Mouse (Mus musculus) hindbrain, embryonic 12.5 days (tissue): Measurements from ENCODE around the gene Col6a4. TPM values are rescaled to one million over a fixed set of nuclear protein-coding genes. Genes with fewer than 3 reads are reported as not detected.

Experiments
- ATAC-seq: fragments of 200-750 bp; cut with Nextera tagmentation; 2 replicates; pipeline ENCODE4 v1.8.0; 2017; ENCODE audit warnings: moderate TSS enrichment; ENCODE audit not compliant: low FRiP score
- H3K27ac ChIP-seq: fragments of 300-500 bp; sonication (generic); 2 replicates; pipeline ENCODE4 v1.5.1; 2016; ENCODE audit warnings: mild to moderate bottlenecking
- H3K27me3 ChIP-seq: fragments of 300-500 bp; sonication (generic); 2 replicates; pipeline ENCODE4 v1.6.1; 2016; ENCODE audit warnings: mild to moderate bottlenecking
- H3K36me3 ChIP-seq: fragments of 300-500 bp; sonication (generic); 2 replicates; pipeline ENCODE4 v1.6.1; 2016; ENCODE audit warnings: mild to moderate bottlenecking
- H3K4me1 ChIP-seq: fragments of 300-500 bp; sonication (generic); 2 replicates; pipeline ENCODE4 v1.6.1; 2016
- H3K4me2 ChIP-seq: fragments of 300-500 bp; sonication (generic); replicated peaks from 2 replicates; pipeline ENCODE4 v1.6.1; 2016; ENCODE audit warnings: mild to moderate bottlenecking
- H3K4me3 ChIP-seq: fragments of 300-500 bp; sonication (generic); 2 replicates; pipeline ENCODE4 v1.5.1; 2016; ENCODE audit warnings: mild to moderate bottlenecking
- H3K9ac ChIP-seq: fragments of 300-500 bp; sonication (generic); 2 replicates; pipeline ENCODE4 v1.6.1; 2016; ENCODE audit warnings: mild to moderate bottlenecking, moderate library complexity
- H3K9me3 ChIP-seq: fragments of 300-500 bp; sonication (generic); replicated peaks from 2 replicates; pipeline ENCODE4 v1.6.1; 2016; ENCODE audit warnings: mild to moderate bottlenecking
- whole genome bisulfite sequencing: fragments of 180-500 bp; shearing (Covaris S2); methylation state at CpG from one replicate; pipeline ENCODE4 v1.1.7; 2016; 5-methylcytosine and 5-hydroxymethylcytosine counted together
- polyA plus RNA-seq: library from polyadenylated mRNA; unstranded; fragments of >200 nt; fragmentation: Nextera tagmentation; extraction: Ambion mirVana; gene quantifications from 2 replicates; pipeline ENCODE4 v1.2.1, GENCODE M21; 2016

The Col6a4 gene
- polyA plus RNA-seq, 1 experiment from 2014 or later = 0.37 TPM

GRCm38 (mm10) chr9:105984931-105985519 lies 111.6 kb downstream of the Col6a4 start:
- H3K9me3 ChIP-seq = no peaks in the 10 kb centered on the region
- 0 out of 2 replicates have a peak overlapping the region, but pooled peaks have one; percentile 3 for H3K4me3 ChIP-seq
- peaks cover 8% of the 10 kb centered on the region for H3K4me1 ChIP-seq
- peak overlapping the region; percentile 43; the same call in 1 of the 2 replicates for H3K9ac ChIP-seq
- no peaks in the 10 kb centered on the region for H3K27me3 ChIP-seq
- peak; percentile 66 for ATAC-seq
- H3K4me2 ChIP-seq = peak overlapping the region; percentile 43
- WGBS = 17% methylated on average over 10 of the region's 10 CpGs
- no peaks in the 10 kb centered on the region for H3K36me3 ChIP-seq
- H3K27ac ChIP-seq = peak overlapping the region; percentile 41; the same call in 1 of the 2 replicates

- Histone ChIP-seq H3K4me1 (no peaks in the 10 kb centered on the region), H3K27ac (no peak overlapping the region), H3K36me3 (no peaks in the 10 kb centered on the region), H3K4me3 (no peak overlapping the region), H3K9ac (no peak overlapping the region), H3K27me3 (0 out of 2 replicates have a peak, but pooled peaks cover 6% of the 10 kb centered on the region), H3K4me2 (no peak overlapping the region), H3K9me3 (no peaks in the 10 kb centered on the region)
- WGBS = 89% methylated on average over 8 of the region's 8 CpGs
- no peak for ATAC-seq
Measured at GRCm38 (mm10) chr9:105978479-105978878, 118.1 kb downstream of the Col6a4 start.

GRCm38 (mm10) chr9:105976871-105977270 lies 119.7 kb downstream of the Col6a4 start:
- H3K27ac ChIP-seq = no peak overlapping the region
- no peaks in the 10 kb centered on the region for H3K4me1 ChIP-seq
- H3K9me3 ChIP-seq = no peaks in the 10 kb centered on the region
- no peaks in the 10 kb centered on the region for H3K36me3 ChIP-seq
- no peak overlapping the region for H3K4me3 ChIP-seq
- H3K9ac ChIP-seq = no peak overlapping the region
- ATAC-seq = no peak
- 22% methylated on average over 13 of the region's 13 CpGs for WGBS
- 0 out of 2 replicates have a peak, but pooled peaks cover 6% of the 10 kb centered on the region for H3K27me3 ChIP-seq
- H3K4me2 ChIP-seq = no peak overlapping the region

DNA sequence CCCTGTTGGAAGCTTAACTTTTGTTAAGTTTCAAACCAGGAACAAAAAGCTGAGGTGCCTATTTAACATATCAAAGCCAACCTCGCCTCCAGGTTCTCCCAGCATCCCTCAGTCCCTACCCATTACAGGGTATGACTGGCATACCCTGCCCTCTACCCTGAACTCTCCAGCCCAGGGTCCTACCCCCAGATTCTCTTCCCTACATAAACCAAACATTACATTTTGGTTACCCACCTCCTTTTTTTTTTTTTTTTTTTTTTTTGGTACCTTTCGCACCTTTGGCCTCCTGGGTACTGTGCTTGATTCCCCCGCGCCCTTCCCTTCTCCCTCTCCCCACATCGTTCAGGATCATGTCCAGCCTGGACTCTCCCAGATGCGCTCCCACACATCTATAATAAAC lies 120.3 kb downstream of the Col6a4 start:
- H3K9ac ChIP-seq = no peak overlapping the region
- H3K4me3 ChIP-seq = no peak overlapping the region
- 44% methylated on average over 6 of the region's 6 CpGs for WGBS
- ATAC-seq = no peak
- no peak overlapping the region for H3K27ac ChIP-seq
- no peak overlapping the region for H3K4me2 ChIP-seq
- H3K4me1 ChIP-seq = no peaks in the 10 kb centered on the region
- H3K36me3 ChIP-seq = no peaks in the 10 kb centered on the region
- H3K27me3 ChIP-seq = 0 out of 2 replicates have a peak, but pooled peaks cover 6% of the 10 kb centered on the region
- no peaks in the 10 kb centered on the region for H3K9me3 ChIP-seq

DNA sequence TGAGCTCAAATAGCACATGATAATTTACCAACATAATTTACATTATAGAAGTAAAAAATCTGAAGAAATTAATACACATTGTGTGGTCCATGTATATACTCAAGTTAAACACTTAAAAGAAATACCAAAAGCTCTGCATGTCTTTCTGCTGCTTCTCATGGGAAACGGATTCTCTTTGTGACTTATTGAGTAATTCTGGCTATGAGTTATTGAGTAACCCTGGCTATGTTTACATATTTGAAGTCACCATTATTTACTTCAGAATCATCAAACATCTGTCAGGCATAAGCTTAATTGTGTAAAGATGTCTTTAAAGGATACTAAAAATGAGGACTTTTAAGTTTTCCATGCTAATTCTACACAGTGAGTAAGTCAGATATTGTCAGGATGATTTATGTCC lies 122.8 kb downstream of the Col6a4 start:
- WGBS = 88% methylated on average over 1 of the region's 1 CpGs

DNA sequence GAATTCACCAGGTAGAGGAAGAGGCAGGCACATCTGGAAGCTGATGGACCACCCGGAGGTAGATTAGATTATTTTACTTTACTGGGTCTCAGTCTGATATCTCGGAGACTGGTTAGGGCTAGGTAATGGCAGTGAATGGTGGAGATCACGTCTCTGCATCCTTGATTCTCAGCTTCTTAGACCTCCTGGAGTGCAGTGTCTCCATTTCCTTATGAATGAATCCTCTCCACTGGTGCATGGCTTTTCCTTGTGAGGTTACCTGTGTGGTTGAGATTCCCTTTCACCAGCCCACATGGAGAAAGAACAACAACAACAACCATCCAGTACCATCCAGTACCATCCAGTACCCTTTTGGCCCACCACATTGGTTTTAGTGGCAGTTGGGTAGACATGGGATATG lies 124.6 kb downstream of the Col6a4 start:
- no peak overlapping the region for H3K4me2 ChIP-seq
- H3K36me3 ChIP-seq = no peaks in the 10 kb centered on the region
- H3K4me1 ChIP-seq = no peaks in the 10 kb centered on the region
- no peak overlapping the region for H3K9ac ChIP-seq
- H3K27me3 ChIP-seq = 0 out of 2 replicates have a peak, but pooled peaks cover 6% of the 10 kb centered on the region
- ATAC-seq = no peak
- H3K9me3 ChIP-seq = no peaks in the 10 kb centered on the region
- H3K4me3 ChIP-seq = no peak overlapping the region
- no peak overlapping the region for H3K27ac ChIP-seq
- WGBS = 82% methylated on average over 3 of the region's 3 CpGs

More for the DNA sequence above, 122.8 kb downstream of the Col6a4 start:
- Histone ChIP-seq H3K4me2 (no peak overlapping the region), H3K9ac (no peak overlapping the region), H3K9me3 (no peaks in the 10 kb centered on the region), H3K4me3 (no peak overlapping the region), H3K36me3 (no peaks in the 10 kb centered on the region), H3K4me1 (no peaks in the 10 kb centered on the region), H3K27me3 (0 out of 2 replicates have a peak, but pooled peaks cover 6% of the 10 kb centered on the region), H3K27ac (no peak overlapping the region)
- no peak for ATAC-seq

GRCm38 (mm10) chr9:105971351-105971894 lies 125.2 kb downstream of the Col6a4 start:
- Histone ChIP-seq H3K36me3 (no peaks in the 10 kb centered on the region), H3K27ac (no peak overlapping the region), H3K9me3 (no peaks in the 10 kb centered on the region), H3K4me3 (no peak overlapping the region), H3K27me3 (no peaks in the 10 kb centered on the region), H3K4me2 (no peak overlapping the region), H3K9ac (no peak overlapping the region), H3K4me1 (no peaks in the 10 kb centered on the region)
- no peak for ATAC-seq
- 90% methylated on average over 14 of the region's 14 CpGs for WGBS

DNA sequence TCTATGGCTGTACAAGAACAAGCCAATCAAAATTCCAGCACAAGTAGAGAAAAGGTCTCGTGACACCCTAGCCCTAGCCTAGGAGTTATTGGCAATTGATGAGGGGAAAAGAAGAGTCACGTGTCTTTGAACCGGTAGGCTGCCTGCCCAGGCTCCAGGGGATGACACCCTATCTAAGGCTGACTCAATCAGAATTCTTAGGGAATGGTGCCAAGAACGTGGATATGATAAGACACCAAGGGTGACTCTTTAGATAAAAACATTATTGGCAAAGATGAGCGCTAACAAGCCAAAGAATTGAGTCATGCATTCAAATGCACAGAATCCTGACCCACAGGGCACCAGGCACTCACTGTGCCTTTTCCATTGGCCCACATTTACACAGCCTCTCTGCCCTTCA lies 125.7 kb downstream of the Col6a4 start:
- H3K9ac ChIP-seq = no peak overlapping the region
- ATAC-seq = no peak
- no peak overlapping the region for H3K4me2 ChIP-seq
- 84% methylated on average over 5 of the region's 5 CpGs for WGBS
- H3K27me3 ChIP-seq = no peaks in the 10 kb centered on the region
- H3K4me3 ChIP-seq = no peak overlapping the region
- no peaks in the 10 kb centered on the region for H3K9me3 ChIP-seq
- H3K36me3 ChIP-seq = no peaks in the 10 kb centered on the region
- H3K27ac ChIP-seq = no peak overlapping the region
- no peaks in the 10 kb centered on the region for H3K4me1 ChIP-seq

- Histone ChIP-seq H3K4me1 (no peaks in the 10 kb centered on the region), H3K4me3 (no peak overlapping the region), H3K36me3 (no peaks in the 10 kb centered on the region), H3K9ac (no peak overlapping the region), H3K9me3 (no peaks in the 10 kb centered on the region), H3K27me3 (no peaks in the 10 kb centered on the region), H3K4me2 (no peak overlapping the region), H3K27ac (no peak overlapping the region)
- ATAC-seq = no peak
- WGBS = 80% methylated on average over 5 of the region's 5 CpGs
Measured at GRCm38 (mm10) chr9:105967976-105968375, 128.6 kb downstream of the Col6a4 start.

GRCm38 (mm10) chr9:105960533-105960932 lies 136.1 kb downstream of the Col6a4 start, which contains the start of gene Col6a5:
Gene Col6a5 (minus strand): TSS chr9:105960643.
- Histone ChIP-seq H3K4me3 (no peak within 1 kb of the TSS), H3K9me3 (no peaks in the 10 kb centered on the region)

DNA sequence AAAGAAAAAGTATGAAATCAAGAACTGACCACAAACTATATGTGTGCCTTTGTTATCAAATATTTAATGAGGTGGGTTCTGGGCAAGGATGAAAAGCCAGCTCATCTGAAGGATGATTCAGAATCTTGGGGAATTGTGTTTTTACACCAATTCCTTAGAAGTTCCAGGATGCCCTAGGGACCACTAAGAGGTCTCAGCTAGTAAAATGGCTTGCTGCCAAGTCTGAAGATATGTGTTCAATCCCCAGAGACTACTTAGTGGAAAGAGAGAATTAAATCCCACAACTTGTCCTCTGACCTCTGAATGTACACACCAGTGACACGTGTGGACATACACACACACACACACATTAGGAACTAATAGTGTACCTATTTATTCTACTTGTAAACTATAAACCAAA lies 137.5 kb downstream of the Col6a4 start:
- no peaks in the 10 kb centered on the region for H3K36me3 ChIP-seq
- no peak overlapping the region for H3K9ac ChIP-seq
- no peak for ATAC-seq
- no peak overlapping the region for H3K27ac ChIP-seq
- no peaks in the 10 kb centered on the region for H3K4me1 ChIP-seq
- WGBS = 75% methylated on average over 1 of the region's 1 CpGs
- H3K9me3 ChIP-seq = no peaks in the 10 kb centered on the region
- peaks cover 5% of the 10 kb centered on the region; the same call in 1 of the 2 replicates for H3K27me3 ChIP-seq
- no peak overlapping the region for H3K4me3 ChIP-seq
- no peak overlapping the region for H3K4me2 ChIP-seq

More at GRCm38 (mm10) chr9:105960533-105960932, 136.1 kb downstream of the Col6a4 start, which contains the start of gene Col6a5:
- Histone ChIP-seq H3K9ac (no peak within 1 kb of the TSS), H3K36me3 (no peaks in the 10 kb centered on the region), H3K27ac (no peak within 1 kb of the TSS), H3K27me3 (peaks cover 5% of the 10 kb centered on the region; the same call in 1 of the 2 replicates), H3K4me1 (no peaks in the 10 kb centered on the region), H3K4me2 (no peak within 1 kb of the TSS)
- no peak for ATAC-seq
- WGBS = 21% methylated on average over 13 of the region's 13 CpGs

DNA sequence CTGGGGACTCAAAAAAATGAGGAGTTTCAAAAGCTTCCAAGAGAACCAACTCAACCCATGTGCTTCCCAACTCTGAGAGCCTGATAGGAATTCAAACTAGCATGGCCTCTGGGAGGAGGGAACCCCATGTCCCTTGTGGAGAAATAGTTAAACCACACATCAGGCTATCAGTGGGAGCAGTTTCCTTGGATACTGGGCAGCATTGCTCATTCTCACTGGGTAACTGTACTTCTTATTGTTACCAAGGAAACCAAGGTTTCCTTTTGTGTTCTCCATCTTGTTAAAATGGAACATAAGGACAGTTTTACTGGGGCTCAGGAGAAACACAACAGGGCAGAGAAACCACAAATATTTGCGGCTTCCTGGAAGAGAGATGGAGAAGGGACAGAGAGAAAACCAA lies 146.8 kb downstream of the Col6a4 start:
- 84% methylated on average over 1 of the region's 1 CpGs for WGBS
- no peak overlapping the region for H3K4me3 ChIP-seq
- H3K9me3 ChIP-seq = no peaks in the 10 kb centered on the region
- H3K9ac ChIP-seq = no peak overlapping the region
- no peaks in the 10 kb centered on the region for H3K4me1 ChIP-seq
- no peak for ATAC-seq
- H3K36me3 ChIP-seq = no peaks in the 10 kb centered on the region
- H3K4me2 ChIP-seq = no peak overlapping the region
- H3K27me3 ChIP-seq = no peaks in the 10 kb centered on the region
- no peak overlapping the region for H3K27ac ChIP-seq

GRCm38 (mm10) chr9:105947577-105947976 lies 149.0 kb downstream of the Col6a4 start:
- 77% methylated on average over 3 of the region's 3 CpGs for WGBS
- no peak for ATAC-seq

More at GRCm38 (mm10) chr9:105947577-105947976, 149.0 kb downstream of the Col6a4 start:
- Histone ChIP-seq H3K9me3 (no peaks in the 10 kb centered on the region), H3K4me3 (no peak overlapping the region), H3K9ac (no peak overlapping the region), H3K4me2 (no peak overlapping the region), H3K27me3 (no peaks in the 10 kb centered on the region), H3K36me3 (no peaks in the 10 kb centered on the region), H3K4me1 (no peaks in the 10 kb centered on the region), H3K27ac (no peak overlapping the region)
